Mouse (Mus musculus): ENCODE measurements around the gene Mcm8. TPM values are rescaled to one million over a fixed set of nuclear protein-coding genes. Genes with fewer than 3 reads are reported as not detected.

The Mcm8 gene
- polyA plus RNA-seq, 1 experiment from 2014 or later, result 21.4 TPM

DNA sequence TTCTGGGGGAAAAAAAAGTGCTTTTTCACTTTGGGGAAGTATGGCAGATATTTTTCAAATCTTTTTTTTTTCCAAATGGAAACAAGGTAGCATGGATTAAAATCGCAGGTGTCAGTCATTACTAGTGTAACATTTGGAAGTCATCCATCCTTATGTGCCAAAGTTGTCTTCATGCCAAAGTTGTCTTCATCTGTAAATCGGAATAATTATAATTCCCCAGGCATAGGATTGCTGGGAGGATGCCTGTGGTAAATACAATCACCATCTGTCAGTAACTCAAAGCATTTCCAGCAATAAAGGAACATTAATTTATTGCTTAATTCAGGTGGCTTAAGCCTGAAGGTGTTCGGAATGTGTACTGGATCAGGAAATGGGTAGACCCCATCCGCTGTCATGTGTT lies 25.1 kb downstream of the Mcm8 start:
- H3K9ac ChIP-seq (ENCODE audit: low read depth, low read length), result no peak overlapping the region
- no peak overlapping the region for H3K27ac ChIP-seq (ENCODE audit: low read depth, low read length)
- H3K9me3 ChIP-seq (ENCODE audit: control insufficient read depth, low read length), result no peaks in the 10 kb centered on the region
- no peak overlapping the region for H3K4me3 ChIP-seq (ENCODE audit: low read length)
- ATAC-seq (ENCODE audit: low FRiP score, low TSS enrichment), result no peak
- no peaks in the 10 kb centered on the region for H3K4me1 ChIP-seq (ENCODE audit: control insufficient read depth, insufficient read depth, low read length)
- 93% methylated on average over 4 of the region's 4 CpGs for WGBS
- H3K4me2 ChIP-seq (replicated peaks; ENCODE audit: low read depth, low read length), result no peak overlapping the region
- H3K36me3 ChIP-seq (ENCODE audit: control insufficient read depth, insufficient read depth, low read length), result peaks cover 31% of the 10 kb centered on the region; the same call in 1 of the 2 replicates
- no peaks in the 10 kb centered on the region for H3K27me3 ChIP-seq (ENCODE audit: control insufficient read depth, insufficient read depth, low read length)

DNA sequence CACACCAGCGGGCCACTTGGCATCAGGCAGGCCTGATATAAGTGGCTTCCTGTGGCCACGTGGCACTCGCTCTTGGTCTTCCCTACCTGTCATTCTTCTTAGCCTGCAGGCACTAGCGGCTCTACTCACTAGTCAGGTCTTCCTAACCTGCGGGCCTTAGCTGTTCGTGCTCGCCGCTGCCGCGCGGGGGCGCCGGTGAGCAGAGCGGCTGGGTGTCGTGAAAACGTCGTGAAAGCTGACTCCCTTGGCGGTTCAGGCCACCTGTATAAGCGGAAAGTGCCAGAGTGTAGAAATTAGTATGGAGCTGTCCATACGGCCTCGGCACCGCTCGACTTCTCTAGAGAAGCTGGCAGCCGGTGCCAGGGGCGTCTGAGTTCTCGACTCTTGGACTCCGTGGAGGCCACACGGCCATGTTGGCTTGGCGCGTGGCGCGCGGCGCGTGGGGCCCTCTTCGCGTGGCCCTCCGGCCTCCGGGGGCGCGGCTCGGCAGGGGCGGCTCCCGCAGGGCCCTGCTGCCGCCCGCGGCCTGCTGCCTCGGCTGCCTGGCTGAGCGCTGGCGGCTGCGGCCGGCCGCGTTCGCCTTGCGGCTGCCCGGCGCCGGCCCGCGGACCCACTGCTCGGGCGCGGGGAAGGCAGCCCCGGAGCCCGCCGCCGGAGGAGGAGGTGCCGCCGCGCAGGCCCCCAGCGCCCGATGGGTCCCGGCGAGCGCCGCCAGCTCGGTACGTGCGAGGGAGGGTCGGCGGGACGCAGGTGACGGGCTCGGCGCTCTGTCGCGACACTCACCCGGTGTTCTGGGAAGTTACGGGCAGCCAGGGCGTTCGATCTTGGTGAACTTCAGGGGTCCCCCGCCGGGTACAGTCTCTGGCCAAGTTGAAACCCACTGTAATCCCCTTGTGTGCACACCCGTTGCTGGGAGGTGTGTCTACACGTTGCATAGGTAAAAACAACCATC lies 30.7 kb downstream of the Mcm8 start, which contains the start of gene Crls1:
Gene Crls1 (plus strand): TSS at position 260 of the 952 bp plus-strand sequence.
- WGBS, result under 1% methylated on average over 85 of the region's 96 CpGs
- Histone ChIP-seq H3K36me3 (ENCODE audit: control insufficient read depth, insufficient read depth, low read length) (peaks cover 11% of the 10 kb centered on the region; the same call in 1 of the 2 replicates), H3K4me1 (ENCODE audit: control insufficient read depth, insufficient read depth, low read length) (peaks cover 9% of the 10 kb centered on the region; the same call in 1 of the 2 replicates), H3K27ac (ENCODE audit: low read depth, low read length) (peak within 1 kb of the TSS; percentile 78; the same call in 1 of the 2 replicates), H3K9me3 (ENCODE audit: control insufficient read depth, low read length) (no peaks in the 10 kb centered on the region), H3K9ac (ENCODE audit: low read depth, low read length) (peak within 1 kb of the TSS; percentile 80), H3K4me2 (replicated peaks; ENCODE audit: low read depth, low read length) (peak within 1 kb of the TSS; percentile 81), H3K4me3 (ENCODE audit: low read length) (peak within 1 kb of the TSS; percentile 83), H3K27me3 (ENCODE audit: control insufficient read depth, insufficient read depth, low read length) (no peaks in the 10 kb centered on the region)
- ATAC-seq (ENCODE audit: low FRiP score, low TSS enrichment), result peak; percentile 96

DNA sequence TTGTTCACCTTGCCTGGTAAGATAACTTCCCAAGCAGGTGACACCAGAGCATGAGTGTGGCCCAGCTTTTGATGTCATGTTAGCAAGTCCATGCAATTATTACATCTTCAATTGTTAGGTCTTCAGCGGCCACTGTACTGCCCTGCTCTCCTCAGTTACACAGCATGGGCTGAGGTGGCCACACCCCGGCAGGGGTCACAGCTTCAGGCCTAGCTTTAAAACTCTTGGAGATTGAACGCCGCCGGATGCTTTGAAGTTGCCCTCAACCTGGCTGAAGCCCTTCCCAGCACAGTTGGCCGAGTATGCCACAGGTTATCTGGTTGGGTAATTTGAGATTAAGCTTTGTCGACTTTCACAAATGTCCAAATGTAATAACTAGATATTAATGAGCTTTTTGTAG lies 31.6 kb downstream of the Mcm8 start:
- WGBS, result 12% methylated on average over 7 of the region's 7 CpGs
- Histone ChIP-seq H3K4me1 (ENCODE audit: control insufficient read depth, insufficient read depth, low read length) (peaks cover 9% of the 10 kb centered on the region; the same call in 1 of the 2 replicates), H3K36me3 (ENCODE audit: control insufficient read depth, insufficient read depth, low read length) (peaks cover 17% of the 10 kb centered on the region; the same call in 1 of the 2 replicates), H3K9ac (ENCODE audit: low read depth, low read length) (peak overlapping the region; percentile 80), H3K4me3 (ENCODE audit: low read length) (peak overlapping the region; percentile 83), H3K27ac (ENCODE audit: low read depth, low read length) (no peak overlapping the region), H3K4me2 (replicated peaks; ENCODE audit: low read depth, low read length) (peak overlapping the region; percentile 81), H3K27me3 (ENCODE audit: control insufficient read depth, insufficient read depth, low read length) (no peaks in the 10 kb centered on the region), H3K9me3 (ENCODE audit: control insufficient read depth, low read length) (no peaks in the 10 kb centered on the region)
- 0 out of 2 replicates have a peak, but pooled peaks have one; percentile 17 for ATAC-seq (ENCODE audit: low FRiP score, low TSS enrichment)

DNA sequence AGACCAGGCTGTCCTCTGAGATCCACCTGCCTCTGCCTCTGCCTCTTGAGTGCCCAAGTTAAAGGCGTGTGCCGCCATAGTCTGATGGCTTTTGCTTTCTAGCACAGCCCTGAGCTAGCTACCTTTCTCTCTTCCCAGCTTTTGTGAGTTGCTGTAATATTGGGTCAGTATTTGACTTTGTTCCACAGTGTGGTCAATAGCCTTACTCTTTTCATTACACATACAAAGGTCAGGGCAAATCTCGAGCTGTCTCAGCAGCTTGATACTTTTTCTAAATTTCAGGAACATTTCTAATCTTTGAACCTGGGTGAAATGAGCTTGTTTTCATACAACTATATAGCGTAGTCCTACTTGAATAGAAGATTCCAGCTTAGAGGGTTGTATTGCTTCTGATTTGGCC lies 32.4 kb downstream of the Mcm8 start:
- peaks cover 9% of the 10 kb centered on the region; the same call in 1 of the 2 replicates for H3K4me1 ChIP-seq (ENCODE audit: control insufficient read depth, insufficient read depth, low read length)
- WGBS, result 92% methylated on average over 4 of the region's 4 CpGs
- H3K4me2 ChIP-seq (replicated peaks; ENCODE audit: low read depth, low read length), result peak overlapping the region; percentile 81; the same call in 1 of the 2 replicates
- no peak overlapping the region for H3K9ac ChIP-seq (ENCODE audit: low read depth, low read length)
- no peak overlapping the region for H3K27ac ChIP-seq (ENCODE audit: low read depth, low read length)
- H3K27me3 ChIP-seq (ENCODE audit: control insufficient read depth, insufficient read depth, low read length), result no peaks in the 10 kb centered on the region
- no peaks in the 10 kb centered on the region for H3K9me3 ChIP-seq (ENCODE audit: control insufficient read depth, low read length)
- peaks cover 17% of the 10 kb centered on the region; the same call in 1 of the 2 replicates for H3K36me3 ChIP-seq (ENCODE audit: control insufficient read depth, insufficient read depth, low read length)
- no peak overlapping the region for H3K4me3 ChIP-seq (ENCODE audit: low read length)
- no peak for ATAC-seq (ENCODE audit: low FRiP score, low TSS enrichment)

DNA sequence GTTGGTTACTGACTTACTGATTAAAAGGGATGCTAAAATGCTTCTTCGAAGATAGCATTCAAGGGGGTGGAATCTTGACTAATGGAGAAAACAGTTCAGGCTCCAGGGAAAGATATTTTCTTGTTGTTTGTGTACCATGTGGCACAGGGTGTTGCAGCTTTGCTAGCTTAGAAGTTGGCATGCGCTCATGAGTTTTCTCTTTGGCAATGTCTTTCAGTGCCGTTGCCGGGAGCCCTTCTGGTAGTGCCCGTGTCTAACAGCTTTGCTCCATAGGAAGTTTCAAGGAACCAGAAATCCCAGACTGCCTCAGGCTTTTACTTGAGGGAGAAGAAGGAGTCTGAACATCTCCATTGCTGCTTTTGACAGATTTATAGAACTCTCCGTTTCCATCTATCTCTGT lies 33.2 kb downstream of the Mcm8 start:
- no peak for ATAC-seq (ENCODE audit: low FRiP score, low TSS enrichment)
- Histone ChIP-seq H3K4me2 (replicated peaks; ENCODE audit: low read depth, low read length) (no peak overlapping the region), H3K4me3 (ENCODE audit: low read length) (no peak overlapping the region), H3K9ac (ENCODE audit: low read depth, low read length) (no peak overlapping the region), H3K4me1 (ENCODE audit: control insufficient read depth, insufficient read depth, low read length) (peaks cover 9% of the 10 kb centered on the region; the same call in 1 of the 2 replicates), H3K27me3 (ENCODE audit: control insufficient read depth, insufficient read depth, low read length) (no peaks in the 10 kb centered on the region), H3K36me3 (ENCODE audit: control insufficient read depth, insufficient read depth, low read length) (peaks cover 17% of the 10 kb centered on the region; the same call in 1 of the 2 replicates), H3K27ac (ENCODE audit: low read depth, low read length) (no peak overlapping the region), H3K9me3 (ENCODE audit: control insufficient read depth, low read length) (no peaks in the 10 kb centered on the region)
- WGBS, result 93% methylated on average over 6 of the region's 6 CpGs

DNA sequence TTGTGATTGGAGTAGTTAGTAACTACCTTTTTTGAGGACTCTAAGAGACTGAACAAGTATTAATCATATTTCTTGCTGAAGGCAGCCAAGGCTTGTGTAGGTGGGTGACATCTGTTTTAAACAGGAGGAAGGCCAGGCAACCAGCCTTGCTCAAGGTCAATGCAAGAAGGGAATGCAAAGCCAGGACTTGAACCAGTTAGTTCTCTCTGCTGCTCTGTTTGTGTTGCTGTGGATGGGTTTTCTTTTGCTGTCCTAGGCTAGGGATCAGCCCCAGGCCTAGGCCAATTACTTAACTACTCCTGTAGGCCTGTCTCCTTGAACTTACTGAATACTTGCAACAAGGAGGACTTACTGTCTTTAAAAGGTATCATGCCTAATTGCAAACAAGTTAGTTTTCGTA lies 37.1 kb downstream of the Mcm8 start:
- WGBS, result 93% methylated on average over 1 of the region's 1 CpGs
- Histone ChIP-seq H3K9me3 (ENCODE audit: control insufficient read depth, low read length) (no peaks in the 10 kb centered on the region), H3K27ac (ENCODE audit: low read depth, low read length) (no peak overlapping the region), H3K4me1 (ENCODE audit: control insufficient read depth, insufficient read depth, low read length) (0 out of 2 replicates have a peak, but pooled peaks cover 1% of the 10 kb centered on the region), H3K36me3 (ENCODE audit: control insufficient read depth, insufficient read depth, low read length) (peaks cover 17% of the 10 kb centered on the region; the same call in 1 of the 2 replicates), H3K27me3 (ENCODE audit: control insufficient read depth, insufficient read depth, low read length) (no peaks in the 10 kb centered on the region), H3K4me2 (replicated peaks; ENCODE audit: low read depth, low read length) (no peak overlapping the region), H3K9ac (ENCODE audit: low read depth, low read length) (no peak overlapping the region), H3K4me3 (ENCODE audit: low read length) (no peak overlapping the region)
- ATAC-seq (ENCODE audit: low FRiP score, low TSS enrichment), result no peak

DNA sequence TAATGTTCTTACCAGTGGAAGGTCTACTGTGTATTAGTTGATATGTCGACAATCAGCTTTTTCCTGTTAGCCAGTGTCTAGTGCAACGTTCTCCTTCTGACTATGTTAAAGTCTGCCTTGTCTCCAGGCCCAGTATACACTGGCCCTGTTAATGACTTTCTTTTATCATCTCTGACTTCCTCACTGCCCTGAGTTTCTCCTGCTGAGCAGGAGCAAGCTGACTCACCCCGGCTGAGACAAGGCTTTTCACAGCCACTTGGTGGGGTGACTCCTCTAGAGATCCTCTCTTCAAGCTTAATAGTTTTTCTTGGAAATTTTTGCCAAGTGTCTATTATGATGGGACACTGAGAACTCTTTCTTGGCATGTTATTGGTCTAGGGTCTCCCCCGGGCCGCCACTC lies 40.4 kb downstream of the Mcm8 start:
- no peak for ATAC-seq (ENCODE audit: low FRiP score, low TSS enrichment)
- H3K36me3 ChIP-seq (ENCODE audit: control insufficient read depth, insufficient read depth, low read length), result peaks cover 6% of the 10 kb centered on the region; the same call in 1 of the 2 replicates
- H3K4me2 ChIP-seq (replicated peaks; ENCODE audit: low read depth, low read length), result no peak overlapping the region
- no peak overlapping the region for H3K9ac ChIP-seq (ENCODE audit: low read depth, low read length)
- no peaks in the 10 kb centered on the region for H3K27me3 ChIP-seq (ENCODE audit: control insufficient read depth, insufficient read depth, low read length)
- no peak overlapping the region for H3K27ac ChIP-seq (ENCODE audit: low read depth, low read length)
- H3K4me1 ChIP-seq (ENCODE audit: control insufficient read depth, insufficient read depth, low read length), result no peaks in the 10 kb centered on the region
- WGBS, result 89% methylated on average over 5 of the region's 5 CpGs
- no peak overlapping the region for H3K4me3 ChIP-seq (ENCODE audit: low read length)
- H3K9me3 ChIP-seq (ENCODE audit: control insufficient read depth, low read length), result no peaks in the 10 kb centered on the region

DNA sequence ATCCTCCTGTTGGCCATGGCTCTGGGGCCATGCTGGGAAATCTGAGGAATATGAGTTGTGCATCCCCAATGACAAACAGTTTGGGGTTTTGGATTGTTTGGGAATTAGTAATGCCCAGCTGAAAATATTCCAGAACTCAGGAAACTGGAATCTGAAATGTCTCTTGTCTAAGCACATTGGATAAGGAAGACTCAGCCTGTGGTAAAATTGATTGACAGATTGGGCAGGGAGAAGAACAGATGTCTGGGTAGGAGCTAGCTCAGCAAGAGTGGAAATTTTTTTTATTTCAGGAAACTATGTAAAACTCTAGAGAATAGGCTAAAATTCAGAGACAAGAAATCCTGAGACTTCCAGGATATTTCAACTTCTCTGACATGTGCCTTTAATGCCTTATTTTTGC lies 44.5 kb downstream of the Mcm8 start:
- Histone ChIP-seq H3K4me2 (replicated peaks; ENCODE audit: low read depth, low read length) (no peak overlapping the region), H3K4me1 (ENCODE audit: control insufficient read depth, insufficient read depth, low read length) (no peaks in the 10 kb centered on the region), H3K27me3 (ENCODE audit: control insufficient read depth, insufficient read depth, low read length) (no peaks in the 10 kb centered on the region), H3K27ac (ENCODE audit: low read depth, low read length) (no peak overlapping the region), H3K9ac (ENCODE audit: low read depth, low read length) (no peak overlapping the region), H3K4me3 (ENCODE audit: low read length) (no peak overlapping the region), H3K36me3 (ENCODE audit: control insufficient read depth, insufficient read depth, low read length) (peaks cover 12% of the 10 kb centered on the region), H3K9me3 (ENCODE audit: control insufficient read depth, low read length) (no peaks in the 10 kb centered on the region)
- ATAC-seq (ENCODE audit: low FRiP score, low TSS enrichment), result no peak

DNA sequence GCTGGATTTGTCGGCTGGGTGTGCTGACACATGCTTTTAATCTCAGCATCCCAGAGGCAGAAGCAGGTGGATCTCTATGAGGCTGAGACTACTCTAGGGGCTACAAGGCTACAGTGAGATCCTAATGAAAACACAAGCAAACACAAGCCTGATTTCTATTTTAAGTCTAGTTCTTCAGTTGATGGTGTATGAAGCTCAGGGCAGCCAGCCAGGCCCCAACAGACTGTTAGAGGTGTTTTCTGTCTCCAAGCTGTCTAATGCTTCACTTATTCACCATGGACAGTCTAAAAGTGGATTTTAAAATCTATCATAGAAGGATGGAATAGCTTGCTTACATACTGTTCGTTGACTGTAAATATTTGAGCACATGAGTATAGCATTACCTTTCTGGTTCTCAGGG lies 45.5 kb downstream of the Mcm8 start:
- no peak overlapping the region for H3K4me2 ChIP-seq (replicated peaks; ENCODE audit: low read depth, low read length)
- ATAC-seq (ENCODE audit: low FRiP score, low TSS enrichment), result no peak
- H3K4me1 ChIP-seq (ENCODE audit: control insufficient read depth, insufficient read depth, low read length), result no peaks in the 10 kb centered on the region
- H3K4me3 ChIP-seq (ENCODE audit: low read length), result no peak overlapping the region
- H3K9ac ChIP-seq (ENCODE audit: low read depth, low read length), result no peak overlapping the region
- no peak overlapping the region for H3K27ac ChIP-seq (ENCODE audit: low read depth, low read length)
- H3K9me3 ChIP-seq (ENCODE audit: control insufficient read depth, low read length), result no peaks in the 10 kb centered on the region
- H3K27me3 ChIP-seq (ENCODE audit: control insufficient read depth, insufficient read depth, low read length), result no peaks in the 10 kb centered on the region
- H3K36me3 ChIP-seq (ENCODE audit: control insufficient read depth, insufficient read depth, low read length), result peaks cover 20% of the 10 kb centered on the region
- 93% methylated on average over 2 of the region's 2 CpGs for WGBS
